Mouse (Mus musculus) right cerebral cortex, postnatal 10 days (tissue): ENCODE measurements at regions not wholly inside any gene's neighbourhood (a gene's known extent, or its start where the extent isn't known, plus 50 kb on each side); places are given as distances from the start of the nearest gene placed in this dataset.
"Not testable (repeated sequence)": the region's sequence is repeated elsewhere in the genome, so short reads cannot be mapped to it uniquely, and the experiment has no call there.

Source experiments
- DNase-seq, 2 experiments: peaks; one replicate each; pipeline ENCODE4 v3.0.0; 2021; ENCODE audit warnings: low spot score in 2 of 2

DNA sequence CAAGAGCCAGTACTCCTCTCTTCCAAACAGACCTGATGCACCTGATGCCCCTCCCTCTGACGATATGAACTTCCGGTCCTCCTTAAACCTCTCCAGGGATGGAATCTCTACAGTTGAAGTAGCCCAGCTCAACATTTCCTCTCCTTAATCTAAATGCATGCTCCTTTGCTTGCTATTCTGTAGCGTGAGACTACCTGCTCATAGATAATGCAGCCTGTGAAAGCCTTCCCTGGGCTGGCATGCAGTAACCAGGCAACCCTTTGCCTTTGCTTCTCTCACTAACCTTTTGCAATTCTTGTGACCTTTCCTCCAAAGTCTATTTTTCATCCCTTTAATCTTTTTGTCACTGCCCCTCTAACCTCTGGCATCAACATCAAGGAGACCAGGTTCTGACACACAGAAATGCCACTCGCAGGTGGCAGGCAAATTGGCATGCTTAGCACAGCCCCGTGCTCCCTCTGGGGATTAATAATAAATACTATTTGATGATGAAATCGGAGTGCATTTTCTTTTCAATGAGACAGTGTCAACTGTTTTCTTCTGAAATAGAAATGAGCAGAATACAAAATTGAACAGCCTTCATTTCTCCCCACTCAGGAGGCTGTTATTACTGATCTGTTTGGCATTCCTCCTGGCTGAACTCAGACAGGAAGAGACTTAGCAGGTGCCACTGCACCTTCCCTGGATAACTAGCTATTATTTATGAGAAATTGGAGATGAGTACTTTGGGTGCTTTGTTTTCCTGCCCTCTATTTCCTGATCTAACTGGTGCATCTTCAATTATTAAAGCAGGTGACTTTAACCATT, 249.8 kb upstream of the Pbx1 start:
- no peak for DNase-seq

DNA sequence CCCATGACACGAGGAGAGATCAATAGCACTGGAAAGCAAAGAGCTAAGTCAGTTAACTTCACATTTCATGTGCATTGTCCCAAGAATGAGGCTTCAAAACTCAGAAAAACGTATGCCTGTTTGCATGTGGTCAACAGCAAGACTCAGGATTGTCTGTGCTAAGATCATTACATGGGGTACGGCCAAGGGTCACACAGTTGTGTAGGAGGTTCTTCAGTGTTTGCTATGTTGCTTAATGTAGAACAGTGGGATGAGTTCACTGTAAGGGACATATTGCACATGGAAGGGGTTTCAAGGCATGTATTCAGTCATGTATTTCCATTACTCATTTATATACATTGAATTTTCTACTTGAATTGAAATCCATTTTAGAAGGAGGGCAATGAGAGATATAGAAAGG, 248.6 kb upstream of the Pbx1 start:
- DNase-seq = no peak

DNA sequence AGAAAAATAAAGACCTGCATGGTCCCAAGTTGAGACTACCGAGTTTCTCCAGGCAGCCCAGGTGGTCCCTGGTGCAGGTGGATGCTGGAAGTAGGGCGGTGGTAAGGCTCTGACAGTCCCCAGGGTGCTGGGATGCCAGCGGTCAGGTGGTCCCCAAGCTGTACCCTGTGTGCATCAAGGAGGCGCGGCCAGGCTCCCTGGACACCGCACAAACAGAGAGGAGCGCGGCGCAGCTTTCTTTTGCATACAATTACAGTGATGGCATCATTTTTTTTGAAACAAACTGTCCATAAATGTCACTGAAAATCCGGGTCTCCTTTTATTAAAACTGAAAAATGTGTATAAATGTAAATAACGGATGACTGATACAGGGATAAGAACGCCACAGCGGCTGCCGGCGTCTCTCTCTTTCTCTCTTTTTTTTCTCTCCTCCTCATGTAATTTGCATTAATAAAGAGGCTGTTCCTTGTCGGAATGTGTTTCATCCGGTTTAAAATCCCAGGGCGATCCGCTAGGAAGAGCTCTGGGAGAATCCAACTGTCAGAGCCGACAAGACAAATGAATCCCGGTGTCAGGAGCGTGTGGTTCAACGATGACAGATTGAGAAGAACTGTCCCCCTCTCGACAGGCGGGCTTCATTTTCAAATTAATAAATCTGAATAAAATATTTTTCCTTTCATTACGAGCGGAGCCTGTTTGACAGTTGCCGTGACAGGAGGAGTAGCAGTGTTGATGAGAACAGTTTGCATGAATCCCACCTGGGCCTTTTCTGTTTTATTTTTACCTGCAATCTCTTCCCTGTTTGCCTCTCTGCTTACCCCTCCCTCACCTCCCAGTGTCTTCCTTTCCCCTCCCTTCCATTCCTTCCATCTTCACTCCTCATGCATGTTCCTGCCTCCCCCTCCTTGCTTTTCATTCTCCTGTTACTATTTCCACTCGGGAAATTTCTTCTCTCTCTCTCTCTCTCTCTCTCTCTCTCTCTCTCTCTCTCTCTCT, 244.6 kb upstream of the Pbx1 start:
- peak; percentile 45 to 48 for DNase-seq

DNA sequence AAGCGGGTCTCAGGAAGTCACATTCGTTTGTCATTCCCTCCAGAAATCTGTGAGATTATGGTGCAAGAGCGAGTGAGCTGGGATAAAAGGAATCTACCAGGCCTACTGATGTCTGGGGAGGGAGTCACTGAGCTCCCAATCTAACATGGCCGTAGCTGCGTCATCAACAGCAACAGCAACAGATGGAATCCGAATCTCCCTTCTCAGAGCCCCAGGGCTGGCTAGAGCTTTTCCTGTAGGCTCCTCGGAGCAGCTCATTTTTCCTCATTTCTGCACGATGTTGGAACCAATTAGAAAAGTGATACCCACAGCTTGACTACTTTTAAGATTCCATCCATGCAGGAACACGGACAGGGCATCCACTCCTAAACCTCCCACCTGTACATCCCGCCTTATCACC, 243.7 kb upstream of the Pbx1 start:
- peak in 1 of 2 experiments; percentile 26 for DNase-seq

DNA sequence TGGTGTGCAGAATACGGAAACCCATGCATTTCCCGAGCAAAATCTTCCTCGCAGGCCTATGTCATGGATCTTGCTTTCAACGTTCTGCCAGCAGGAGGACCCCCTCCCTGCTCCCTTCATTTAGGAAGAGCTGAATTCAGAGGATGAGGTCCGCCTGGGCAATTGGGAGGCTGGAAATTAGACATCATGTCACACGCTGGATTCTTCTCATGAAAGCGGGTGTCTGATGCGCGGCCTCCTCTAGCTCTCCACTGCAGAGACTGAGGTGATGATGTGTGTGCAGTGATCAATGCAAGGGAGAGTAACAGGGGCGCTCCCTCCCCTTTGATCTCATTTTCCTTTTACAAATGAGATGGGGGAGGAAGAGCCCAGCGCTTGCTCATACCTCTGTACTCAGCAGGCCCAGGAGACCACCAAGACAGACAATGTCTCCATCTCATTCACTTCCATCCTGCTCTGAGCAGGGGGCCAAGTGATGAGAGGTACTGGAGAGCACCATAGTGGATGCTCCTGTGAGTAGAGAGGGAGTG, 230.8 kb upstream of the Pbx1 start:
- peak; percentile 32 to 34 for DNase-seq

DNA sequence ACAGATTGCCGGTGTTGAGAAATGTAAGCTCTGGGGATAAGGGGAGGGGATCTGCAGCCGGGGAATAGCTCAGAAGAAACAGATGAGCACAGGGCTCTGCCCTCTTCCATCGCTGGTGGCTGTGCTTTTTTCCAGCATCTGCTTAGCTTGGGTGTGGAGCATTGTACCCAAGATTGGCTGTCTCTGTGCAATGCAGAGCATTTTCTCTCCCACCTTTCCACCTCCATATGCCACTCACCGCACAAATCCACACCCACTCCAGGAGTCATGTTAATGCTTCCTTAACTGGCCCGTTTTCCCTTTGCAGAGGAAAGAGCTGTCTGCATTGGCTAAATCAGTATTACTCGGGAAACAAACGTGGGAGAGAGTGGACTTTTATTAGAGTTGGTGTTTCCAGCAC, 228.9 kb upstream of the Pbx1 start:
- no peak for DNase-seq

DNA sequence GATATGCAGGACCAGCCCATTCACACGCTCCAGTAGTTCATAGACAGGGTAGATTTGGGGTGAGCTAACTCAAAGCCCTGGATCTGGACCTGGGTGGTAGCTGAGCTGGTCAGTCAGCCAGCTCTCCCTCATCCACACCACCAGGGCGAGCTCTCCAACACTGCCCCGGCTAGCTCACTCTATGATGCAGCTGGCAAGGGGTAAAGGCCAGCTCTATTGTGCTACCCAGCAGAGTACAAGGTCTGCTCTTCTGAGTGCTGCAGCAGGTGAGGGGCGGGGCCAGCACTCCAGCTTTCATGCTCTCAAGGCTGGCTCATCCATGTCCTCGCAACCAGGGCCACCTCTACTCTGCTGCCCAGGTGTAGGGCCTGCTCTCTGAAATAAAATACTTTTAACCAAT, 227.5 kb upstream of the Pbx1 start:
- no peak for DNase-seq

DNA sequence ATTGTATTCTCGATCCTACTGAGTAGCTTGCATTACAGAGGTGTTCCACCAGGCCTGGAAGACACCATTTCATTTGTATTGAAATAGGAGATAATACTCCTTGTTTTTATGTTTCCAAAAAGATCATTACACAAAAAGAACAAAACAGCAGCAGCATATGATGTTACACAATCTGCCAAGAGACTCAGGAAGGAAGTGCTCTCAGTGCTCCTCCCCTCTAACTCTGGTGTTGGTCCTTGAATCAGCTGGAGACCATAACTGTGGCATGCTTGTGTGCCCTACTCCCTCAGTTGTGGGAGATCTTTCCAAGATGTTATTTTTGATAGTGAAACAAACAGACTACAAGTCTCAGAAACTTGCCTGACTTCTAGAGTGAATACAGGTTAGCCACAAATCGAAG, 200.8 kb upstream of the Pbx1 start:
- no peak for DNase-seq

DNA sequence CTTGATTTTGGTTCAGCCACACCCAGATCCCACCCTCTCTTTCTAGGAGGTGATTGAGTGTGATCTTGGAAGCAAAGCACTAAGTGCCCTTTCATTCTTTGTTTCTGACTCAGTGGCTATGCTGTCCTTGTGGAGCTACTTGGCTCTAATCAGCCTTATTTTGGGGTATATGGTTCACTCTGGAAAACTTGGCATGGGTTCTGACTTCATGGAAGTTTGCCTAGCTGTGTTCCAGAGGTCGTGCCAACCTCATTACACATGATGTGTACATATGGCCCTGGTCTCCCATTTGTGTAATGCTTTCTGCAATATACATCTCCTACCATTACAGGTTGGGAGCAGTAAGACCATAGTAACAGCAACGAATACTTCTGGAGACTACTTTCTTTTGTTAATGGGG, 199.9 kb upstream of the Pbx1 start:
- DNase-seq = no peak

DNA sequence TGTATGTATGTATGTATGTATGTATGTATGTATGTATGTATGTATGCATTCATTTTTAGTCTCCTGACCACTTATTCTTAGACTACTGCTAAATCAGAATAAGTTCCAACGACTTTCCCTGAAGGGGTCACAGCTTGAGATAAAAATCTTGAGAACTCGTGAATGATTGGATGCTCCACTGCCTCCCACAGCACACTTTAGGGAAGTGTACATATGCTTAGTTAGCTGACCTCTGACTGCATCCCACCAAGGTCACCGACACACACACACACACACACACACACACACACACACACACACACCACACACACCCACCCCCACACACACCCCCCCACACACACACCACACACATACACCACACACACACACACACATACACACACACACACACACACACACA, 169.9 kb upstream of the Pbx1 start:
- not testable (repeated sequence) for DNase-seq

DNA sequence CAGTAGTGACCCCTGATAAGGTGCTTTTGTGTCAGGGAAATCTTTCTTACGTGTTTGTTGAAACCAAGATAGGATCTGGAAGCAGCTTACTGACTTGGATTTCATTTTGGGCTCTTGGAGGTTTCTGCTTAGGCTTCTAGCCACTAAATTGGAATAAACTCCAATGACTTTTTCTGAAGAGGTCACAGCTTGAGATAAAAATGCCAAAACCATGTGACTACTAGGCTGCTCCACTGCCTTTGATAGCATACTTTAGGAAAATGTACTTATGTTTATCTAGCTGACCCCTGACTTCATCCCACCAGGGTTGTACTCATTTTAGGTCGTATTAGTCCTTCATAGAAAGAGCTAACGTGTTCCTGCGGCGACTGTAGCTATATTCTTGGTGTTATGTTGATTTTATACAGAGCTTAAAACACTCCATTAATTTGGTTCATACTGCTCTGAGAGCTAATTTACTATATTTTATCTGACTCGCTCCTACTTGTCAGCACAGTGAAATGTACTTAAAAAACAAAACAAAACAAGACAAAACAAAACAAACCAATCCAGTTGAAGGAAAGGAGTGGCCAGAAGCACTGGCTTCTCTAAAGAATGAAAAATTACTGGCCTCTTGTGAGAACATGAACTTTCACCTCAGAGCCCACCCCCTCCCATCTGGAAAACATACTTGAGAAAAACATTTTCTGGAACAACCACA, 168.5 kb upstream of the Pbx1 start:
- no peak for DNase-seq

DNA sequence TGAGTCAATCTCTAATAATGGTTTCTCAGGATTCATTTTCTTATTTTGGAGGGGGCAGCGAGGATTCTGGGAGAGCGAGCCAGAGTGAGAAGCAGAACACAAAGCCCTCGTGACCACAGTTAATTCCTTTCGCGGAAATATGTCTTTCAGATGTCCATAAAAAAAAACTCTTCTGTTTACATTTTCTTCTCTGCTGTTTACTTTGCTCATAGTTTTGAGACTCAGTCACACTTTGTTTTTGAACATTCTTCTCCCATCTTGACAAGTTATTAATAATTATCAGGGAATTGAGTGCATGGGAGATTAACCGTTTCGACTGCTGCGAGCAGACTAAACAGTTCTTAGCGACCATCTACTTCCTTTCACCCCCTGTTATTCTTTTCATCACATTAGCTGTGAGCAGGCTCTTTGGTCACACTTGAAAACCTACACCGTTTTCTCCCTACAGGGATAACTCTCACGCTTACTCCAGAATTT, 166.2 kb upstream of the Pbx1 start:
- no peak for DNase-seq

DNA sequence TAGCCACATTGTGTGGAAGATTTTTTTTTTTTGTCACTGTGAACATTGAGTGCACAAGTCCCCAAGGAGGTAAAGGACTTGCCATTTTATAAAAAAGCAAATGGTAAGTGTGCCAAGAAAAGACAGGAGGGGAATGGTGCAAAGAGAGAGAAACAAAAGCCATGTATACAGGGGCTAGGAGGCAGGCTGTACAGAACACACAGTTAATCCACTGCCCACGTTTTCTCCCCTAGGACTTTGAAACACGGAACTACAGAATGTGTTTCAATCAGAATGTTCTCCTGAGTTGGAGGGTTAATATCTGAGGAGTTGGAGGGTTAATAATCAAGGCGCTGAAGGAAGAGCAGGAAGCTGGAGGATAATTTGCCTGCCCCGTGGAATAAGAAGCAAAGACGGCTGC, 165.4 kb upstream of the Pbx1 start:
- no peak for DNase-seq

DNA sequence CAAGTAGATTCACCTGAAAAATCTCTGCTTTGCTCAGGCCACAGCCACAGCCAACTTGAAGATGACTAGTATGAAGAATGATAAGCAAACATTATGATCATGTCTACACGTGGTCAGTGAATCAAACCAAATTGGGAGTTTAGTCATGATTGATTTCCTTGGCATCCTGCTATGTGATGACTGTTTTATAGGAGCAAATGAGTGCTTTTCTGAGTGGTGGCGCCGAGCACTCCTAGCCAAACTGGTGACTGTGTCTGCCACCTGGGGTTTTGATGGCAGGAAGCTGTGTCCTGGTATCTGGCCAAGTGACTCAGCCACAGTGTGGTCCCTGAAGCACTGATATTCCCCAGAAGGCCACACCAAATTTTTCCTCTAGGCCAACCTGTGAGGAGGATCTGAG, 152.1 kb upstream of the Pbx1 start:
- DNase-seq = peak in 1 of 2 experiments; percentile 29

DNA sequence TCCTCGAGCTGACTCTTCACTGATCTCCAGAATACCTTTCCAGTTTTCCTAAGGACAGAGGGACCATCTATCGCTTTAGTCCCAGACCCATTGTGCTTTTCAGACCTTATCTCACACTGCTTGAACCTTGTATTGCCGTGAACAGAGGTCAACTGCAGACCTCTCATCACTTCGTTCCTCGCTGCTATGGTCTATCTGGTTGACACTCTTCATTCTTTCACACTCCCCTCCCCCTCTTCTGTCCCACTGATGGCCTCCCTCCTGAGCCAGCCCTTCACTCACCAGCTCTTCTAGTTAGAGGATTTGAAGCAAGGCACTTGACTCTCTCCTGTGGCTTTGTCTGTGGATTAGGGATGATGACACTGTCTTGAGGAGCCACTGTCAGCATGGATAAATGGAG, 150.4 kb upstream of the Pbx1 start:
- DNase-seq = no peak

DNA sequence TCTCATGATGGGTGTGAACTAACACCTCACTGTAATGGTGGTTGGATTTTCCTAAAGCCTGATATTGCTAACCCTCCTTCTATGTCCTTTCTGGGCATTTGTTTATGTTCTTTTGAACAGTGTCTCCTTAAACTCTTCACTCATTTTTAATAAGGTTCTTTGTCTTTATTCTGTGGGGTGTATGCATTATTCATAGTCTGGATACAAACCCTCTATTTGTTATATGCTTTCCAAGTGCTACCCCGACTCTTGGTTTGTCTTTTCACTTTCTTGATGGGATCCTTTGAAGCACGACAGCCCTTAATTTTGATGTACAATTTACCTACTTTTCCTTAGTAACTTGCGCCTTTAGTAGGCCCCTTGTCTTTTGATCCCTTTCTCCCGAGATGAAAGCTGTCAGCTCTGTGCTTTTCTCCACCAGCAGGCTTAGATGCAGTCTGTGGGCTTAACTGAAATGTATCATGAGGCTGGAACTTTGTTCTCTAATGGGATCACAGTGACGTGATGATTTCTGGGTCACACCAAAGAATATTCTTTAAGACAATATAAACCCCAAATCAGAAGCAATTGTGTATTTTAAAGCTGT, 138.0 kb upstream of the Pbx1 start:
- no peak for DNase-seq

DNA sequence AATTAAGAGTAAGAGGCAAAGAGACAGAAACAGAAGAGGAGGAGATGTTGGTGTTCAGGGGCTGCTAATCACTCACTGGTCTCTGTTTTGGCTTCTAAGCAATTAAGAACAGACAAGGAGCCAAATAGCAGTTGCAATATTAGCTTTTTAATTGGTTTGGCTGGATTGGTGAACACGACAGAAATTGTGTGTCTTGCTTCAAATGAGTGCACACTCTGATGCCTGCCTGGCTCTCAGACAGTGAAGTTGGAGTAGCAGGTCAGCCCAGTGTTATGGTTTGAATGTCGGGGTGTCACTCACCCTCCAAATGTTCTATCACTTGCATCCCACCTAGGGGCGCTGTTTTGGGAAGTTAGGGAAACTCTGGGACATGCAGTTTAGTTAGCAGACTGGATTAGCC, 120.3 kb upstream of the Pbx1 start:
- DNase-seq = no peak

DNA sequence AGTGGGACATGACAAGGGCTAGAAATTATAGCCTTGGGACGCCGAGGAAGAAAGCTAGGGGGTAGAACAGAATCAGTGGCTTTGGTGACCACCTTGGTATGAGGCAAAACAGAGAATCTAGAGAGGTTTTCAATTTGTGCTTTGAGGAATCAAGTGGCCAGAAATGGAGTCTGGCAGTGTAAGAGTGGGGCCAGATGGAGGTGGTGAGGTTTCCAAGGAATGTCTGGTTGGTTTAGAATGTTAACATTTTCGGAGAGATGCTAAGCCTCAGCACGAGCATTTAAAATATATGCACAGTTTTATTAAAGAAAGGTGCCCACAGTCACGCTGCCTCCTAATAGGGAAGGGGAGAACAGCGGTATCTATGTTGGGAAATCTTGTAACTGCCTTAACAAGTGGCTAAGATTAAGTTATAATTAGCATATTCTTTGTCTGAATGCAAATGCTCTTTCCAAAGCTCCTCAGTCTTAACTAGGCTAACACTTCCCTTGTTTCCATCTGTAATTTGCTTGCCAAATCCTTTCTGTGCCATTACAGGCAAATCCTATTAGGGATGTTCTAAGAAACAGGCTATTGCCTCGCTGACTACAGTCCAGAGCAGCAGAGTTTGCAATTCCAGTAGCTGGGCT, 117.9 kb upstream of the Pbx1 start:
- DNase-seq = peak; percentile 45 to 54

DNA sequence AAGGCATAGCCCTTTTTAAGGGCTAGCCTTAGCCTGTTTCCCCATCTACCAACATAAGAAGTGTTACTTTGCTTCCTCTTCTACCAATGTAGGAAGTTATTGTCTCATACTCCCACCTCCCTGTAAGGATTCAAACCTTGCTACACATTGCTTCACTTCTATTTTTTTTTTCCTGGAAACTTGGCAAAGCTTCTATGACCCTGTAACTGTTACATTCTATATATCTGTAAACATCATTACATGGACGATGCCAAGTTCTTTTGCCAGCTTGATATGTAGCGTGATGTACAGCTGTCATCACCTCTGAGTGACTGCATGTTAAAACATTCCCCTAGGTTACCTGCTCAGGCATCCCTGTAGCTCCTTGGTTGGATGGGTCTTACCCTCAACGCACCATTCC, 114.1 kb upstream of the Pbx1 start:
- DNase-seq = no peak

DNA sequence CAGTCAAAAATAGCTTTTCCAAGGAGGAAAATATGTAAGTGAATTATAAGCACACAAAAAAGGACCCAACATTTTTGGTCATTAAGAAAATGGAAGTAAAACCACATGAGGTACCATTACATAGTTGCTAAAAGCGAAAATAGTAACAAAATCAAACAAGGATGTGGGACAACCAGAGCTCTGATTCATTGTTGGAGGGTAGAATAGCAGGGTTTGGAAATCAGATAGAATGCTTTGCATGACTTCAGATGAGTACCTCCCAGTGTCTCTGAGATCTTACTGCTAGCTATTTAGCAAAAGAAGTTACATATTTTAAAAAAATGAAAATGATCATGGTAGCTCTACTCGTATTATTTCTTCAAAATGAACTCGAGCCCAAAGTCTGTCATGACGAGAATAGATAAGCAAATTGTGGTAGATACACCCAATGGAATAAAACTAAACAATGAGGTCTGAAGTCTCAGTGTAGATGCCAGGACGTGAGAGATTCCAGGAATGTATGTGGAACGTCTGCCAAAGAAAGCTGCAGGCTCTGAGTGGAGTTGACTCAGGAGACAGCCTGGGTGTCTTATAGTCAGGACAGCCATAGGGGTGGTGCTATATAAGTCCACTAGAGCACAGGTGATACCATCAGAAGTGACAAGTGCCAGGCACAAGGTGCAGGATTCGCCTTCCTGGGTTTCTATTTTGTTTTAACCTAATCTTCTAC, 113.2 kb upstream of the Pbx1 start:
- DNase-seq = no peak
